In the genomic region with DNA sequence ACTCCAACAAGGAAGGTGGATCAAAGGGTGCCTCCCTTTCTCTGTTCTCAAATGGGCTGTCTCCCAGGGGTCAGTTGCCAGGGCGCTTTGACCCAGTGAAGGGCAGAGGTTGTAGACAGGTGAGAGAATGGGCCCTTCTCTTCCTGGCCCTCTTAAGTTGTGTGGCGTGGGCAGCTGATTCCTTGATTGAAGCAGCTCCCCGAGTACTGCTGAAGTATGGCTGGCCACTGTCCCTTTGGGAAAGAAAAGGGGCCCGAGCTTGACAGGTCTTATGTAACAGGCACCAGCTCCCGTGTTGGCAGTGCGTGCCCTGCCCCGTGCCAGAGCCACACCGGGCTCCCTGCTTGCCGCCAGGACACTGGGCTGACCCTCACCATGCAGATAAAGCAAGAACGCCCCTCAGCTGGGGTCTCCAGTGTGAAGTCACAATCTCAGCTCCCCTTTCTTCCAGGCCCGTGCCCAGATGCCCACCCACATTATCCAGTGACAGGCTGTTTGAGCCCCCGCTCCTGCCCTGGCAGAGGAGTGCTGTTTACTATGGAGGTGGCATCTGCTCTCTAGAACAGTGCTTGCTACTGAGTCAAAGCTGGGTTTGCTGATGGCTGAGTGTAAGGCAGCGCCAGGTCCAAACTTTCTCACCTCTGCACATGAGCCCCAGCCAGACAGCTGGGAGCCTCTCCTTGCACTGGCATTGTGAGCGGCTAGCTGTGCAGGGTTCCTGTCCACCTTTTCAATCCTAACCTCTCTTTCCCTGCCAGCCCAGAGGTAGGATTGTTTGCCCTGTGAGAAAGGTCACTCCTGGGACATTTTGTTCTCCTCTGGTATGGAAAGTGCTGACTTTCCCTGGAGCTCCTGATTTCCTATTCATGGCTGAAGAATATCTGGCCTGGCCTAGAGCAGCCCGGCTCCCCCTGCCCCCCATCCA, we compare ENCODE assay signal across 9 mouse cellular contexts. TPM values are rescaled to one million over a fixed set of nuclear protein-coding genes. Genes with fewer than 3 reads are reported as not detected.
DNase-seq lines count a peak whose midpoint lies in the region; ATAC-seq and TF ChIP-seq lines count a peak whose summit lies in the region.
"Had no signal": no experiment of that assay in that cellular context is flagged by ENCODE, and none has a peak within 500 bp of the region (broad histone marks: within the 10 kb centered on the region; RNA-seq: fewer than 3 reads in every experiment).

No protein-coding gene starts in this region.

- H3ac ChIP-seq in myocyte (ENCODE audit: control insufficient read depth, insufficient read length): peak overlapping the region; percentile 37

- H3K4me1 ChIP-seq in brown adipose tissue, adult 24 weeks (ENCODE audit: control insufficient read depth, insufficient read depth, insufficient read length, low read length): peaks cover 16% of the 10 kb centered on the region
- peaks cover 41% of the 10 kb centered on the region for H3K4me1 ChIP-seq in hindbrain, embryonic 12.5 days

- no peak overlapping the region for H3K9ac ChIP-seq in hindbrain, embryonic 12.5 days

- H3K9me3 ChIP-seq in hindbrain, embryonic 12.5 days (replicated peaks): no peaks in the 10 kb centered on the region

- WGBS in hindbrain, embryonic 12.5 days: 68% methylated on average over 15 of the region's 15 CpGs

- H3K36me3 ChIP-seq in hindbrain, embryonic 12.5 days: no peaks in the 10 kb centered on the region
- no peaks in the 10 kb centered on the region for H3K36me3 ChIP-seq in myocyte (ENCODE audit: control insufficient read depth, insufficient read depth)

- peak overlapping the region; percentile 87 for H3K4me3 ChIP-seq in brown adipose tissue, adult 24 weeks (ENCODE audit: insufficient read depth, low read depth, low read length)
- H3K4me3 ChIP-seq in hindbrain, embryonic 12.5 days: peak overlapping the region; percentile 58; the same call in 1 of the 2 replicates
- H3K4me3 ChIP-seq in myocyte: peak overlapping the region; percentile 29

- peak; percentile 27 for DNase-seq in A20 (ENCODE audit: low read depth, low spot score)
- DNase-seq in frontal cortex, postnatal 14 days (ENCODE audit: low spot score in 2 of 2): peak; percentile 58 to 67
- DNase-seq in layer of hippocampus, postnatal 36 days: peak; percentile 76 to 79
- DNase-seq in ovary, postnatal 10 days (ENCODE audit: low spot score): no peak
- DNase-seq in T-cell, adult 2 months (ENCODE audit: low spot score): no peak

- H3K27me3 ChIP-seq in hindbrain, embryonic 12.5 days: peaks cover 54% of the 10 kb centered on the region
- H3K27me3 ChIP-seq in myocyte (ENCODE audit: control insufficient read depth, insufficient read depth, insufficient read length): no peaks in the 10 kb centered on the region

- peak overlapping the region; percentile 66 for H3K27ac ChIP-seq in brown adipose tissue, adult 24 weeks (replicated peaks; ENCODE audit: low read depth, low read length)
- H3K27ac ChIP-seq in hindbrain, embryonic 12.5 days: no peak overlapping the region

- ATAC-seq in hindbrain, embryonic 12.5 days (ENCODE audit: low FRiP score): no peak

- TF ChIP-seq POLR2A in myocyte (IDR thresholded peaks at IDR 0.05; ENCODE audit: insufficient read length, low read depth): no peak

- H3K4me2 ChIP-seq in hindbrain, embryonic 12.5 days (replicated peaks): peak overlapping the region; percentile 96
- peak overlapping the region; percentile 84 for H3K4me2 ChIP-seq in myocyte (ENCODE audit: low read depth)

- no peaks in the 10 kb centered on the region for H3K79me2 ChIP-seq in myocyte (ENCODE audit: control insufficient read depth, insufficient read depth)

TF ChIP-seq in myocyte, 11 proteins besides CTCF, POLR2A, EP300 and RAD21:
- TF ChIP-seq MAX (IDR thresholded peaks at IDR 0.05; ENCODE audit: low read depth) (no peak), TCF3 (IDR thresholded peaks at IDR 0.05; ENCODE audit: insufficient read length, low read depth) (no peak), SRF (IDR thresholded peaks at IDR 0.05; ENCODE audit: control insufficient read depth, insufficient read length, low read depth) (no peak), MYOG (IDR thresholded peaks at IDR 0.05; ENCODE audit: control insufficient read depth in 1 of 3, insufficient read depth in 1 of 3, insufficient read length in 2 of 3, low read depth in 2 of 3) (no peak), MYOD1 (IDR thresholded peaks at IDR 0.05; ENCODE audit: control insufficient read depth in 1 of 3, insufficient read length in 2 of 3, low read depth in 2 of 3) (no peak), TCF12 (IDR thresholded peaks at IDR 0.05; ENCODE audit: insufficient read depth, poor library complexity, severe bottlenecking) (no peak), REST (IDR thresholded peaks at IDR 0.05; ENCODE audit: insufficient read depth, insufficient read length) (no peak), USF1 (IDR thresholded peaks at IDR 0.05; ENCODE audit: low read depth) (no peak), POLR2AphosphoS2 (IDR thresholded peaks at IDR 0.05; ENCODE audit: insufficient read length, low read depth) (no peak), CEBPB (IDR thresholded peaks at IDR 0.05; ENCODE audit: insufficient read depth, poor library complexity, severe bottlenecking) (no peak), E2F4 (IDR thresholded peaks at IDR 0.05; ENCODE audit: insufficient read depth) (no peak)

RNA-seq across cellular contexts. Expression of gene Mfrp, which starts 15.5 kb away (rescaled TPM):
- polyA plus RNA-seq in brown adipose tissue, adult 24 weeks (2012; ENCODE audit: insufficient read depth, insufficient read length, missing spikeins): not detected in 2 replicates
- 0.14 and 0.30 TPM in 2 replicates for polyA plus RNA-seq in hindbrain, embryonic 12.5 days (2016; fragmentation: Nextera tagmentation; extraction: Ambion mirVana)
- 1 to 10 TPM in 1 of 2 experiments, under 1 TPM in 1; 0.17 to 2.5 TPM for total RNA-seq in layer of hippocampus, postnatal 36 days (2021)
- polyA plus RNA-seq in myocyte (2012; fragmentation: generic; extraction: Trizol): 0.01 TPM
- total RNA-seq: hematopoietic stem cell, adult 5-6 weeks had no signal

RNA-seq across cellular contexts. Expression of gene Usp2, which starts 19.2 kb away (rescaled TPM):
- polyA plus RNA-seq in brown adipose tissue, adult 24 weeks (2012; ENCODE audit: insufficient read depth, insufficient read length, missing spikeins): 7.2 and 11.1 TPM in 2 replicates
- polyA plus RNA-seq in hindbrain, embryonic 12.5 days (2016; fragmentation: Nextera tagmentation; extraction: Ambion mirVana): 11.5 and 14.2 TPM in 2 replicates
- 10 to 100 TPM; 66.2 to 74.9 TPM for total RNA-seq in layer of hippocampus, postnatal 36 days (2021)
- 17.0 TPM for polyA plus RNA-seq in myocyte (2012; fragmentation: generic; extraction: Trizol)

RNA-seq across cellular contexts. Expression of gene C1qtnf5, which starts 21.0 kb away (rescaled TPM):
- polyA plus RNA-seq in brown adipose tissue, adult 24 weeks (2012; ENCODE audit: insufficient read depth, insufficient read length, missing spikeins): 3.6 and 3.7 TPM in 2 replicates
- polyA plus RNA-seq in hindbrain, embryonic 12.5 days (2016; fragmentation: Nextera tagmentation; extraction: Ambion mirVana): 1.4 and 1.8 TPM in 2 replicates
- total RNA-seq in layer of hippocampus, postnatal 36 days (2021): 10 to 100 TPM; 17.0 to 17.6 TPM
- polyA plus RNA-seq in myocyte (2012; fragmentation: generic; extraction: Trizol): 0.61 TPM
- total RNA-seq: hematopoietic stem cell, adult 5-6 weeks had no signal

RNA-seq across cellular contexts. Expression of gene Gm49380, which starts 27.3 kb away (rescaled TPM):
- polyA plus RNA-seq in brown adipose tissue, adult 24 weeks (2012; ENCODE audit: insufficient read depth, insufficient read length, missing spikeins): not detected in 2 replicates
- 0.26 and 0.30 TPM in 2 replicates for polyA plus RNA-seq in hindbrain, embryonic 12.5 days (2016; fragmentation: Nextera tagmentation; extraction: Ambion mirVana)
- total RNA-seq in layer of hippocampus, postnatal 36 days (2021): under 1 TPM; 0.35 to 0.61 TPM
- polyA plus RNA-seq in myocyte (2012; fragmentation: generic; extraction: Trizol): 0.02 TPM
- total RNA-seq: hematopoietic stem cell, adult 5-6 weeks had no signal

RNA-seq across cellular contexts. Expression of gene Rnf26, which starts 27.3 kb away (rescaled TPM):
- polyA plus RNA-seq in brown adipose tissue, adult 24 weeks (2012; ENCODE audit: insufficient read depth, insufficient read length, missing spikeins): 8.7 and 10.4 TPM in 2 replicates
- 57.1 and 61.4 TPM in 2 replicates for polyA plus RNA-seq in hindbrain, embryonic 12.5 days (2016; fragmentation: Nextera tagmentation; extraction: Ambion mirVana)
- total RNA-seq in layer of hippocampus, postnatal 36 days (2021): 10 to 100 TPM; 28.4 to 28.6 TPM
- 29.5 TPM for polyA plus RNA-seq in myocyte (2012; fragmentation: generic; extraction: Trizol)

Comparison
In these comparisons a context has a peak if more than half of its experiments do, and no peak if none do; other contexts are left out.
1. DNase-seq: peak in A20 (single experiment), frontal cortex, postnatal 14 days (2 of 2) and layer of hippocampus, postnatal 36 days (2 of 2); none in ovary, postnatal 10 days (single experiment) and T-cell, adult 2 months (single experiment).
2. H3K4me3 ChIP-seq: peak in every context shown above with its lines; median percentile 87 in brown adipose tissue, adult 24 weeks; 58 in hindbrain, embryonic 12.5 days; 29 in myocyte.